Mouse (Mus musculus): ENCODE results near the gene Ptprk. TPM values are rescaled to one million over a fixed set of nuclear protein-coding genes. Genes with fewer than 3 reads are reported as not detected.

Gene Ptprk
- polyA plus RNA-seq, 2 experiments = 3.0 to 3.3 TPM

DNA sequence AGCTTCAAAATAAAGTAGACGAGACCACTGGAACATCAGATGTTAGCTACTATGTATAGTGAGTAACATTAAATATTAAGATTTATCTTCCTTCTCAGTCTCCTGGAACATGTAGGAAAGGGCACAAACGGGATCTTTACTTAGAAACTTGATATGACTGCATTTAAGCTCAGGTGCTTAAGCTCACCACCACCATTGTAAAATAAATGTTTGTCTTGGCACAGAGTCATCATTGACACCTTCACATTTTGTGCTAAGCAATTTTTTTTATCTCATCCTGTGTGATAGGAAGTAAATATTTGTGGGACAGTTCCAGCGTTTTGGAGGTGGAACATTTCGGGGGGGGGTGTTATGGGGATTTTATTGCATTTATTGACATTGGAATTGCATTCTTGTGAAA is 375.2 kb downstream of the Ptprk start:
- H3K4me1 ChIP-seq (replicated peaks; ENCODE audit: control insufficient read depth in 2 of 2, insufficient read depth in 2 of 2, low read length in 1 of 2) = no peaks in the 10 kb centered on the region
- no peak for DNase-seq (ENCODE audit: low read depth in 3 of 3, low spot score in 3 of 3)
- no peak overlapping the region for H3K4me2 ChIP-seq (ENCODE audit: low read depth)
- no peaks in the 10 kb centered on the region for H3K27me3 ChIP-seq (ENCODE audit: control insufficient read depth, insufficient read depth, low read length)
- no peaks in the 10 kb centered on the region for H3K9me3 ChIP-seq (ENCODE audit: control insufficient read depth, low read length)
- H3K9ac ChIP-seq (replicated peaks) = no peak overlapping the region
- 41% methylated on average over 4 of the region's 4 CpGs for WGBS (ENCODE audit: insufficient replicate concordance)
- H3K36me3 ChIP-seq (replicated peaks; ENCODE audit: control insufficient read depth, insufficient read depth, low read depth) = no peaks in the 10 kb centered on the region
- TF ChIP-seq EP300 (IDR thresholded peaks at IDR 0.05; ENCODE audit: low read depth) = no peak
- no peak for TF ChIP-seq CTCF (IDR thresholded peaks at IDR 0.05; ENCODE audit: low read depth)
- no peak overlapping the region for H3K4me3 ChIP-seq (ENCODE audit: insufficient read depth in 1 of 2, low read depth in 2 of 2, low read length in 2 of 2)
- no peak overlapping the region for H3K27ac ChIP-seq
- no peak for ATAC-seq (ENCODE audit: insufficient read depth)

DNA sequence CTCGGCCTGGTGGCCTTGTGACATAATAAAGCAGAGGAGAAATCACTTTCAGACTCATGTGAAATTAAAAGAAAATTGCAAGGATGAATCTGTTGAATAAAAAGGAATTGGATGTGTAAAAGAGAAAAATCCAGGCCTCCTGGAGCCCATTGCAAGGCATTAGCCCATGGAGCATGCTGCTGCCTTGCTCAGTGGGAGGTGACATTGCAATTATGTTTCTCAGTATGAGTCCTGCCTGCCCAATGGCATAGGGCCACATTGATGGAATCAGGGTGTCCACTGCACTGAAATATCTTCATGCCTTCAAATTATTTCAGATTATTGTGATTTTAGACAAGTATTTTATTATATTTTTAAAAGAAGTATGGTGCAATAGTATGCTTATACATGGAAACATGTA is 376.0 kb downstream of the Ptprk start:
- no peaks in the 10 kb centered on the region for H3K4me1 ChIP-seq (replicated peaks; ENCODE audit: control insufficient read depth in 2 of 2, insufficient read depth in 2 of 2, low read length in 1 of 2)
- no peak for TF ChIP-seq CTCF (IDR thresholded peaks at IDR 0.05; ENCODE audit: low read depth)
- TF ChIP-seq EP300 (IDR thresholded peaks at IDR 0.05; ENCODE audit: low read depth) = no peak
- no peak overlapping the region for H3K4me3 ChIP-seq (ENCODE audit: insufficient read depth in 1 of 2, low read depth in 2 of 2, low read length in 2 of 2)
- no peak overlapping the region for H3K9ac ChIP-seq (replicated peaks)
- no peak overlapping the region for H3K4me2 ChIP-seq (ENCODE audit: low read depth)
- H3K9me3 ChIP-seq (ENCODE audit: control insufficient read depth, low read length) = no peaks in the 10 kb centered on the region
- no peaks in the 10 kb centered on the region for H3K27me3 ChIP-seq (ENCODE audit: control insufficient read depth, insufficient read depth, low read length)
- DNase-seq (ENCODE audit: low read depth in 3 of 3, low spot score in 3 of 3) (no peak), ATAC-seq (ENCODE audit: insufficient read depth) (no peak)
- 61% methylated on average over 1 of the region's 1 CpGs for WGBS (ENCODE audit: insufficient replicate concordance)
- H3K27ac ChIP-seq = no peak overlapping the region
- H3K36me3 ChIP-seq (replicated peaks; ENCODE audit: control insufficient read depth, insufficient read depth, low read depth) = no peaks in the 10 kb centered on the region

DNA sequence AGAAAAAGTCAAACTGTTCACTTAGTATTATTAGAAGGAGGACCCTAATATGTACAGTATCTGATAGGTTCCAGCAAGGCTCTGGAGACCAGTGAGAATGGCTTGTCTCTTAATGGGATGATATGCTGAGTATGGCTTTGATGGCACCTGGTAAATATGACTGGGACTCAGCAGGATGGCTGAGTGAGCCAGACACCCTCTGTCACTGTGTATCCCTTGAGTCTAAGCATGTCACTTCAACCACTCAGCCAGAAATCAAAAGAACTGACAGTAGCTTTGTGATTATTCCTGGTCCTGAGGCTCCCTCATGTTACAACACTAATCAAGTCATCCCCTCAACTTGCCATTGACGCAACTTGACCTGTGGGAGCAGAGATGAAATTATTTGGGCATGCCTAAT is 383.4 kb downstream of the Ptprk start:
- Histone ChIP-seq H3K27me3 (ENCODE audit: control insufficient read depth, insufficient read depth, low read length) (no peaks in the 10 kb centered on the region), H3K4me1 (replicated peaks; ENCODE audit: control insufficient read depth in 2 of 2, insufficient read depth in 2 of 2, low read length in 1 of 2) (no peaks in the 10 kb centered on the region), H3K27ac (no peak overlapping the region), H3K36me3 (replicated peaks; ENCODE audit: control insufficient read depth, insufficient read depth, low read depth) (no peaks in the 10 kb centered on the region), H3K4me3 (ENCODE audit: insufficient read depth in 1 of 2, low read depth in 2 of 2, low read length in 2 of 2) (no peak overlapping the region), H3K9me3 (ENCODE audit: control insufficient read depth, low read length) (no peaks in the 10 kb centered on the region), H3K4me2 (ENCODE audit: low read depth) (no peak overlapping the region), H3K9ac (replicated peaks) (no peak overlapping the region)
- ATAC-seq (ENCODE audit: insufficient read depth) (no peak), DNase-seq (ENCODE audit: low read depth in 3 of 3, low spot score in 3 of 3) (no peak)
- TF ChIP-seq CTCF (IDR thresholded peaks at IDR 0.05; ENCODE audit: low read depth) (no peak), EP300 (IDR thresholded peaks at IDR 0.05; ENCODE audit: low read depth) (no peak)
- WGBS (ENCODE audit: insufficient replicate concordance) = 68% methylated on average over 1 of the region's 1 CpGs

DNA sequence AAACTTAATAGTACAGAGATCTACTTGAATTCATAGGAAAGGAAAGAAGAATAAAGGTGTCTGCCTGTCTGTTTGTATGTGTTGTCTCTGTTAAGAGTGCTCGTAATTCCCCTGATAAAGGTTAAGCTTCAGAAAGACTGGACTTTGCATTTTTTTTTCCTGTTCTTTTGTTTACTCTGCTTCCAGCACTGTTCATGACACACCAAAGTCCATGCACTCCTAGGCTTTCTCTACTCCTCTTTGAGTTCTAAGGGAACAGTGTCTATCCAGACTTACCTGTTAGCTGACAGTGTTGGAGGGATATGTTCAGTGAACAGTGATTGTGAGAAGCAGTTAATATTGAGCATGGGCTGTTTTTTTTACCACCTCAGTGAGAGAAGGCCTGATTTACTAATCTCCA is 385.3 kb downstream of the Ptprk start:
- no peak overlapping the region for H3K9ac ChIP-seq (replicated peaks)
- peak; percentile 62 for ATAC-seq (ENCODE audit: insufficient read depth)
- TF ChIP-seq CTCF (IDR thresholded peaks at IDR 0.05; ENCODE audit: low read depth) = no peak
- no peak for TF ChIP-seq EP300 (IDR thresholded peaks at IDR 0.05; ENCODE audit: low read depth)
- H3K36me3 ChIP-seq (replicated peaks; ENCODE audit: control insufficient read depth, insufficient read depth, low read depth) = no peaks in the 10 kb centered on the region
- DNase-seq (ENCODE audit: low read depth in 3 of 3, low spot score in 3 of 3) = peak in 2 of 3 experiments; percentile 7 to 12
- no peak overlapping the region for H3K4me2 ChIP-seq (ENCODE audit: low read depth)
- H3K4me1 ChIP-seq (replicated peaks; ENCODE audit: control insufficient read depth in 2 of 2, insufficient read depth in 2 of 2, low read length in 1 of 2) = no peaks in the 10 kb centered on the region
- H3K4me3 ChIP-seq (ENCODE audit: insufficient read depth in 1 of 2, low read depth in 2 of 2, low read length in 2 of 2) = no peak overlapping the region
- 43% methylated on average over 1 of the region's 1 CpGs for WGBS (ENCODE audit: insufficient replicate concordance)
- no peaks in the 10 kb centered on the region for H3K9me3 ChIP-seq (ENCODE audit: control insufficient read depth, low read length)
- H3K27me3 ChIP-seq (ENCODE audit: control insufficient read depth, insufficient read depth, low read length) = no peaks in the 10 kb centered on the region
- no peak overlapping the region for H3K27ac ChIP-seq

- no peak overlapping the region for H3K27ac ChIP-seq
- TF ChIP-seq CTCF (IDR thresholded peaks at IDR 0.05; ENCODE audit: low read depth) (no peak), EP300 (IDR thresholded peaks at IDR 0.05; ENCODE audit: low read depth) (no peak)
- WGBS (ENCODE audit: insufficient replicate concordance) = 20% methylated on average over 1 of the region's 1 CpGs
- DNase-seq (ENCODE audit: low read depth in 3 of 3, low spot score in 3 of 3) (no peak), ATAC-seq (ENCODE audit: insufficient read depth) (no peak)
- no peak overlapping the region for H3K4me2 ChIP-seq (ENCODE audit: low read depth)
- H3K27me3 ChIP-seq (ENCODE audit: control insufficient read depth, insufficient read depth, low read length) = no peaks in the 10 kb centered on the region
- H3K9me3 ChIP-seq (ENCODE audit: control insufficient read depth, low read length) = no peaks in the 10 kb centered on the region
- H3K9ac ChIP-seq (replicated peaks) = no peak overlapping the region
- no peaks in the 10 kb centered on the region for H3K36me3 ChIP-seq (replicated peaks; ENCODE audit: control insufficient read depth, insufficient read depth, low read depth)
- no peaks in the 10 kb centered on the region for H3K4me1 ChIP-seq (replicated peaks; ENCODE audit: control insufficient read depth in 2 of 2, insufficient read depth in 2 of 2, low read length in 1 of 2)
- no peak overlapping the region for H3K4me3 ChIP-seq (ENCODE audit: insufficient read depth in 1 of 2, low read depth in 2 of 2, low read length in 2 of 2)
These were observed 389.1 kb downstream of the Ptprk start for GRCm38 (mm10) chr10:28463706-28464105.
